Mouse (Mus musculus) thymus, adult 2 months (tissue): Measurements from ENCODE around the gene Rps6kb1.

ENCODE experiments used
- CTCF ChIP-seq: fragments of 200-500 bp; IDR thresholded peaks from 2 replicates; pipeline ENCODE4 v1.5.1; 2012; ENCODE audit warnings: mild to moderate bottlenecking, control low read depth, low read length, moderate library complexity, borderline replicate concordance; ENCODE audit not compliant: control insufficient read depth, poor library complexity, insufficient read depth; ENCODE audit errors: extremely low read depth
- POLR2A ChIP-seq: fragments of 200-500 bp; IDR thresholded peaks from 2 replicates; pipeline ENCODE4 v1.6.1; 2012; ENCODE audit warnings: mild to moderate bottlenecking, low read length, control low read depth, moderate library complexity; ENCODE audit not compliant: control insufficient read depth, poor library complexity, insufficient read depth; ENCODE audit errors: extremely low read depth

DNA sequence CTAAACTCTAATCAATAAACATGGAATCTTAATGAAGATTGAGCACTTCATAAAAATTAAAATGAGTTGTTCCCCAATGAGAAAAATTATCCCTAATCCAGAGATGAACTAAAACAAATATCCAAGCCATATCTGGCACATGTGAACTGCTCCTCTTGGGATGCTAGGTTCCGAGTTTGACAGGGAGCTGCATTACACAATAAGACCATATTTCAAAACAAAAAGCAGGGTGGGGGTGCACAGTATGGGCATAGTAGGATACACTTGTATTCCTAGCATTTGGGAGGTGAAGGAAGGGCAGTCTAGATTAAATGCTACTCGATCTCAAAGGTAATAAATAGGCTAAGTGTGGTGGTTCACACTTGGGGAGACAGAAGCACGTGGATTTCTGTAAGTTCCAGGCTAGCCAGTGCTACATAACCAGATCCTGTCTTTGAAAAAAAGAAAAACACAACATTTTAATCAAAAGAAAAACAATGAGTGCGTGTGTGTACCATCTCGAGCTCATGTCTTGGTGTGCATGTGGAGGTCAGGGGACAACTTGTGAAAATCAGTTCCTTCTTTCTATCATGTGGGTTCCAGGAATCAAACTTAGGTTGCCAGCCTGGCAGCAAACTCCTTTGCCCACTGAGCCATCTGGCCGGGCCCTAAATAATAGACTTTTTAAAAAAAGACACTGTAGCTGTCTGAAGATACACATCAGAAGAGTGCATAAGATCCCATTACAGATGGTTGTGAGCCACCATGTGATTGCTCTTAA lies 4.7 kb downstream of the Rps6kb1 start:
- TF ChIP-seq CTCF: no peak
- TF ChIP-seq POLR2A: no peak
